Mouse (Mus musculus) left cerebral cortex, postnatal 4 days (tissue): ENCODE measurements around the gene Btbd1. TPM values are rescaled to one million over a fixed set of nuclear protein-coding genes. Genes with fewer than 3 reads are reported as not detected.

Source experiments
- DNase-seq: peaks from one replicate; pipeline ENCODE4 v3.0.0-alpha.2; 2022
- intact Hi-C: fragments of 180-260 bp; cut with DNase I; formaldehyde crosslinking; loops from one replicate; pipeline ENCODE4 v1.15.1; 2025
- total RNA-seq, 2 experiments: library from RNA; stranded (reverse); gene quantifications; 2 replicates each; pipeline ENCODE4 v1.2.3; 2021

Gene Btbd1
- total RNA-seq = 100 to 1,000 TPM; 130 to 133 TPM

DNA sequence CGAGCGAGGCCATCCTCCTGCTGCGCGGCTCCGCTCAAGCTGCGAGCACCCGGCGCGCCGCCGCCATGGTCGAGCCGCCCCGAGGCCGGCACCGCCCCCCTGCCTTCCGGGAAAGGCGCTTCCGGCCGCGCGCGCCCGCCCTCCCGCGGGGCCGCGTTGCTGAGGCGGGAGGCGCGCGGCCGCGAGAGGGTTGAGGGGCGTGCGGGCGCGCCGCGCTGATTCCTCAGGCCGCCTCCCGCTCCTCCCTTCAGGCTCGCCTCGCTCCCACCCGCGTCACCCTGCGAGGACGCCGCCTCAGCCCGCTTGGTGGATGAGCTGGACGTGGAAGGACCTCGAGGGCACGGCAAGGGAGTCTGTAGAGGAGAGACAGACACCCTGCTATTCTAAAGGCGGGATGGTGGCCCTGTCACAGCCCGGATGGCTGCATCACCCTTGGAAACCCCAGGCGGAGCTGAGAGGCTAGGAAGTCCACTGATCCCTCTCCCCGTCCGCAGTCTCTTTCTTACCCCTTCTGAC is at the start of gene Btbd1:
TSS of gene Btbd1 (minus strand) at position 53 of the 516 bp plus-strand sequence.
- DNase-seq = peak; percentile 83
- intact Hi-C loops = no loop called here

DNA sequence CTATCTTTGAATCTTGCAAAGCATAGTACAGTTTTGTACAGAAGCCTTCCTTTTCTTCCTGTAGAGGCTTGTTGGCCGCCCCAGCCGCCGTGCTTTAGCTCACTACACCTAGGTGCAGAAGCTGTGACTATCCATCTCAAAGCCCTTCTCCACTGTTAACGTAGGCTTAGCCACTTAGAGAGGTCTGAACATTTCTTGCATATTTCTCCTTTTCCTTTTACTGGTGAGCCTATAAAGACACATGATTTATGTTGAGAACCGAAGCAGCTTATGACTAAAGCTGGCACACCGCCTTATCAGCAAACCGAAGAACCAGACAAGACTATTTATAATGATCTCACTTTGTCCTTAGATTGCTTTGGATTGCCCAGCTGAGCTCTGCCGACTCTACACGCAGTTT is 46.1 kb upstream of the Btbd1 start:
- intact Hi-C loops = no loop called here
- no peak for DNase-seq

DNA sequence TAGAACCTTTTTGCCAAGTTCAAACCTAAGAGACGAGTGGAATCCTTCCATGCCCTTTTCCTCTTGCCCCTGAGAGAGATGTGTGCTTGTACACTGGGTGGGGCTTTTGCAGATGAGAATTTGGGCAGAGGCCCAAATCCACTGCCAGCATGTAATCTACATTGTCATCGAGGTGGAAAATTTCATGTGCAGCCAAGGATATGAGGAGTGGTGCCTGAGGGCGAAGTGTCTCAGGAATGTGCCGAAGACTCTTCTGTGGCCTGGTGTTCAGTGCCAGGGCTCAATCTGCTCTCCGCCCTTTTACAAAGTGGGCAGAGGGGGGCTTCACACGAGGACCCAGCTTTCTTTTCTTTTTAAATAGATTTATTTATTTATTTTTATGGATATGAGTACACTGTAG is 45.4 kb upstream of the Btbd1 start:
- intact Hi-C loops = no loop called here
- DNase-seq = peak; percentile 61

DNA sequence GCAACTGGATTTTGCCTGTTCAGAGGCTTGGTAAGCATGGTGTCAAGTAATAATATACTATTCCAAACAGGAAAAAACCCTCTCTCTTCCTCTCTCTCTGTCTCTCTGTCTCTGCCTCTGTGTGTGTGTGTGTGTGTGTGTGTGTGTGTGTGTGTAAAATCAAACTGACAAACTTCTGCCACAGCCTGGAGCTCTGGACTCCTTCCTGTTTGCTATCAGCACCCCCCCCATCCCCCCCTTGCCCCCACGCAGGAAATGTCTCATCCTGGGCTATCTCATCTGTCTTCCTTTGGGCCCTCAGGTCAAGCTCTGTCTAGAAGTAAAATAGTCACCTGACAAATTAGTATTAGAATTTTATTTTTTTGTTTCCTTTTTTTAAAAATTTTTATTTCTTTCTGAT is 44.6 kb upstream of the Btbd1 start:
- intact Hi-C loops = no loop called here
- DNase-seq = no peak

DNA sequence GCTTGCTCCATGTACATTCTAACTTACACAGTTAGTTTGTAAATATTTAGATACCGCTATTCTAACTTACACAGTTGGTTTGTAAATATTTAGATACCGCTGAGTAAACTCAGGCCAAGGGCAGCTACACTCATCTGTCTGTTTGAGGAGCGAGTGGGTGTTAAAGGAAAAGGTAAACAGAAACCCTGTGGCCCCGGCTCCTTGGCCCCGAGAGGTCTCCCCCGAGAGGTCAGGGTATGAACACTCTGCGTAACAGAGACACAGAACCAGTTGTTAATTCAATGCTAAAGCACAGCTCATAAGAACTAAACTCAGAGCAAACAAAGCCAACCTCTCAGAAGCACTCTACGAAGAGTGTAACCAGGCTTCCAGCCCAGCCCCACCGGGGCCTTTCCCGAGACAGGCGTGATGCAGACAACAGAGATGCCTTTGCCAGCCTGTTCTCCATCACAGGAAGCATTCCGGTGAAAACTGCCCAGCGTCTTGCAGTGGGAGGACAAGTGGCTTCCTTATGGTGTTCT is 43.3 kb upstream of the Btbd1 start:
- intact Hi-C loops = no loop called here

DNA sequence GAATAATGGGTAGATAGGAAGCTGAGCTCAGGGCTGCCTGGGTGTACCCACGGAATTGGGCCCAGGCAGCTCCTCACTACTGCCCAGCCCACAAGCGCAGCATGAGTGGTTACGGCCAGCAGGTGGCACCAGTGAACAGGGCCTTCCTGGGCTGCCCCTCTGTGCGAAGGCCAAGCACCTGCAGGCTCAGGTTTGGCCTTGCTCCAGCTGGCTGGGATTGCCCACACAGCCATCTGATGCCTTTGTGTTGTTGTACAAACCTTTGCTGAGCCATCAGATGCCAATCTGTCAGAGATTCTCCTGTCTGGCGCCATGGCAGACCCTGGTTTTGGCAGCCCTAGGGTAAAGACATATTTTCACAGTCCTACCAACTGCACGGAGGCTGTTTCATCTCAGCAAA is 38.9 kb upstream of the Btbd1 start:
- peak; percentile 97 for DNase-seq
- intact Hi-C loops = no loop called here

More for the DNA sequence above, 43.3 kb upstream of the Btbd1 start:
- no peak for DNase-seq

DNA sequence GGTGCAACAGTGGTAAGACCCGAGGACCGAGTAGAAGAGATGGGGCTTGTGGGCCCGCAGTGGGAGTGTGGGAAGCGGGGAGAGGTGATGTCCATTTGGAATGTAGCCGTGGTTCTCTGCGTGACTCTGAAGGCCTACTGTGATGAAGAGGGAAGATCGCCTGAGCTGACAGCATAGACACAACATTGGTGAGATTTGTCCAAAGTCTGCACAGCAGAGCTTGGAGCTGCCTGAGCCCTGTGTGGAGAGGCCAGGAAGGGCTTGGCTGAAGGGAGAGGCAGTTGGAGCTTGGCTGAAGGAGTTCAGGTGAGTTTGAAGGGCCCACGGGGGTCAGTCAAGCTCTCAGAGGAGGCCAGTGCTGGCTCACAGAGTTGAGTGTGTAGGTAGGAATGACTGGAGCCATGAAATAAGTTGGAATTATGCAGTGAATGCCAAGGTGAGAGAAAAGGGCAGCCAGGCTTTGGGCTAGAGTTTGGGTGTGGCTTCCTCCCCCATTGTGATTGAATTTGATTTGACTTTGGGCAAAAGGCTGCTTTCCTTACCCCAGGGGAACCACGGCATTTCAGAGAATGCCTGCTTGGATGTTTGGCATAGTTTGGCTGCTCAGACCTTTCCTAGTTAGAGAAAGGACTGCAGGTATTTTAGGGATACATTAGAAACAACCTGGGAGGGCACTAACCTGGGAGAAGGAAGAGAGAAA is 38.1 kb upstream of the Btbd1 start:
- intact Hi-C loops = no loop called here
- DNase-seq = no peak

DNA sequence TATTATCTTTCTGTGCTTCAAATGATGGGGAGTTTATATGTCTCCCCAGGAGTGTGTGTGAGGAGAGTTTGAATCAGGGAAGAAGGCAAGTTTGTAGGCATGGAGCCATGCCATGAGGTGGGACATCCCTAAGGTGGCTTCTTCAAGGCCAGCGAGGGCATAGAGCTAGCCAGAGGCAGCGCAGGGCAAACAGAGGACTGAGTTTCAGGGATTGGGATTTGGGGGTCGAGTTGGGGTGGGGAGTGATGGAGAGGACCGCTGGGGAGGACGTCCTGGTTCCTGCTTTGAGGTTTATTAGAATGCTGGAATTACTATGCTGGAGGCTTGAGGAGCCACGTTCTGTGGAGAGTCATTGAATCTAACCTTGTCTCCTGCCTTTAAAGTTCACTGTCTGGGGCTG is 36.7 kb upstream of the Btbd1 start:
- no peak for DNase-seq
- intact Hi-C loops = no loop called here

- DNase-seq = no peak
- intact Hi-C loops = no loop called here
Measured at GRCm38 (mm10) chr7:81864552-81864951, 35.3 kb upstream of the Btbd1 start.

- DNase-seq = no peak
- intact Hi-C loops = no loop called here
Measured at GRCm38 (mm10) chr7:81862587-81863583, 33.7 kb upstream of the Btbd1 start.

DNA sequence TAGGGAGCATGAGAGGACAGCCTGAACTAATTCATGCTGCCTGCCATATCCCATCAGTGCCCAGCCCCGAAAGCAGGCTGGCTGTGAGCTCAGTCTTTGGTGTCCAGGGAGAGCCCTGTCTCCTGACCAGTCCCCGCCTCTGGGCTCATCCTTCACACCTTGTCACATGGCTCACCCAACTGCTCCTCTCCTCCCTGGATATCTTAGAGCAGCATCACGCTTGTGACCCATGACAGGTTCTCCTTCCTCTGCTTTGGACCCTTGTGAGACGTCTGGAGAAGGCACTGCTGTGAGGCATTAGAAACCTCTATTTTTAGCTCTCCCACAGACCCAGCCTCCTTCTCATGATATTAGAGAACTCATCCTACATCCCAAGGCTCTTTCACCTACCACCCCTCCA is 32.7 kb upstream of the Btbd1 start:
- intact Hi-C loops = no loop called here
- DNase-seq = no peak

- DNase-seq = no peak
- intact Hi-C loops = no loop called here
Measured at GRCm38 (mm10) chr7:81861461-81861860, 32.2 kb upstream of the Btbd1 start.

DNA sequence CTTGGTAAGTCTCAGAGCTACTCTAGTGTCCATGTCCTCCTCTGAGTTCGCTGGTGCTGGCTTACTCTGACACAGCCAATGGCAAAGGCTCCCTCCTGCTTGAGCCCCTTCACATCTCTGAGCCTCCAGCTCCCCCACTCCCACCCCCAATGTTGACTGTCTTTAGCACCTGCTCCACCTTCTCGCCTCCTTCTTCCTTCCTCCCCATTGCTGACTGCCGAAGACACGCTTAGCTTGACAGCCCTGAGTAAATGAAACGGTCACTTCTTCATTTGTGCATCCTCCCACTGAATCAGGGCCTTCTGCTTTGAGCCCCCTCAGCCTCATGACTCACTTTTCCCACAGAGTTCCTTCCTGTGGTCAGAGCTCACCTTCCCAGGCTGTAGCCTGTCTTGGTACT is 31.8 kb upstream of the Btbd1 start:
- intact Hi-C loops = no loop called here
- no peak for DNase-seq

GRCm38 (mm10) chr7:81860071-81860470 is 30.8 kb upstream of the Btbd1 start:
- no peak for DNase-seq
- intact Hi-C loops = no loop called here

DNA sequence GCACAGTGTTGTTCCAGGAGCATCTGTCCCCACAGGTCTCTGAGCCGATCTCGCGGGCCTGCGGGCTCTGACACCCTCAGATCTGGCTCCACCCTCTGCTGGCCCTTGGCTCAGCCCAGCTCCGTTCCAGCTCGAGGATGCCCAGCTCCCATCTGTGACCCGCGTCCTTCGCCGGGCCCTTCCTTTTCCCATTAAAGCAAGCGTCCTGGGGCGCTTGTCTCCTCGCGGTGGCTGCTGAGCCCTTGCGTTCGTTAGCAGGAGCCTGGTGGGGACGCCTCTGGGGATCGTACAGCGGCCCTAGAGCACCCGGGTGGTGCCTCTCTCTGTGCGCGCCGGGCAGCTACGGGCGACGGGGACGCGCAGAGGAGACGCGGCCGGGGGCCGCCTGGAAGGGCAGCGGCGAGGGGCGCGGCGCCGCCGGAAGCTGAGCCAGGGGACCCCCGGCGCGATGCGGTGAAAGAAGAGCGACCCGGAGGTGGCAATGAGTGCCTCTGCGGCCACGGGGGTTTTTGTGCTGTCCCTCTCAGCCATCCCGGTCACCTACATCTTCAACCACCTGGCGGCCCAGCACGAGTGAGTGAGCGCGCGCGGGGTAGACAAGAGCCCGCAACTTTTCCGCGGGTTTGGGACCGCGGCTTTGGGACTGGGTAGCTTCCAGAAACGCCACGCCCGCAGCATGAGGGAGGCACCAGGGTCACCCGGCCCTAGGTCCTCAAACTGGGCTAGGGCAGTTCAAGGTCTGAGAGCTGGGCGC is 29.9 kb upstream of the Btbd1 start, which contains the start of gene Tm6sf1:
TSS of gene Tm6sf1 (plus strand) at position 34 of the 754 bp plus-strand sequence.
- intact Hi-C loops = no loop called here
- peak; percentile 53 for DNase-seq

GRCm38 (mm10) chr7:81858236-81858635 is 29.0 kb upstream of the Btbd1 start:
- intact Hi-C loops = no loop called here
- DNase-seq = no peak

DNA sequence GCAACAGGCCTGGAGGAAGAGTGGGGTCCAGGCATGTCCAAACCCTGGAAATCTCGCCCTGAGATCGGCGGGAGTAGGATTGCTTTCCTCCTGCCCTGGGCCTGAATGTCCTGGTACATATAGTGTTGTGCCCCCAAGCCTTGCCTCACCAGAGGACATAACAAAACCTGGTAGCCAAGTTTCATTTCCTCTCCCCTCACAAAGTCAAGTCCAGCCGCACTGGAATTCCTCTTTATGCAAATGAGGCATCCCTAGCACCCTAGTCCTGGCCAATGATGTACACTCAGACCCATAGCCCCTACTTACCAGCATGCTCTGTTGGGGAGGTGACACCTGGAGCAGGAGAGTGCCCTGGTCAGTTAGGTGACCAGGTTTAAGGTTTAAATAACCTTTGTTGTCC is 27.0 kb upstream of the Btbd1 start:
- no peak for DNase-seq
- intact Hi-C loops = no loop called here

- DNase-seq = no peak
- intact Hi-C loops = no loop called here
Measured at GRCm38 (mm10) chr7:81855694-81856093, 26.5 kb upstream of the Btbd1 start, which contains the start of gene Gm10160. Gm10160 (minus strand) TSS chr7:81855794.

GRCm38 (mm10) chr7:81854568-81855307 is 25.5 kb upstream of the Btbd1 start:
- DNase-seq = no peak
- intact Hi-C loops = no loop called here

DNA sequence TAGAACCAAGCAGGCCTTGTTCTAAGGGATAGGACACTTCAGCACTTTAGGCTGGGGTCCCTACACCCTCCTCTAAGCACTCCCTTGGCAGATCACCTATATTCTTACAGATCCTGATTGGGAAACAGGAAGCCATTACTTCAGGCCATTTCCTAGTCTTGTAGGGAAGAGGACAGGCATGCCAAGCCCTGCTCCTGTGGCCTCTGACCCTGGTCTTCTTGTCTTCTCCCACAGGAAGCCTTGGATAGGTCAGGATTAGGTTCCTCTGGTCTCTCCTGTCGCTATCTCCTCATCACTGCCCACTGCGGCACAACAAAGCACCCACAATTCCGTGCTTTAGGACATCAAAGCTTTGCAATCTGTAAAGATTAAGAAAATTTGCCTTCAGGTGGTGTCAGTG is 22.5 kb upstream of the Btbd1 start:
- intact Hi-C loops = no loop called here
- no peak for DNase-seq
